Mouse (Mus musculus) midbrain, embryonic 14.5 days (tissue): Measurements from ENCODE around the gene Rhbdl3. TPM values are rescaled to one million over a fixed set of nuclear protein-coding genes. Genes with fewer than 3 reads are reported as not detected.

Experiments used
- ATAC-seq: fragments of 200-750 bp; cut with Nextera tagmentation; 2 replicates; pipeline ENCODE4 v1.8.0; 2017; ENCODE audit warnings: moderate number of reproducible peaks, moderate library complexity; ENCODE audit not compliant: low FRiP score, low TSS enrichment
- DNase-seq: peaks from one replicate; pipeline ENCODE4 v3.0.0-alpha.2; 2015
- H3K27ac ChIP-seq: fragments of 300-500 bp; sonication (generic); replicated peaks from 2 replicates; pipeline ENCODE4 v1.5.1; 2014; ENCODE audit warnings: mild to moderate bottlenecking, low read depth, low read length, moderate library complexity
- H3K27me3 ChIP-seq: fragments of 300-500 bp; sonication (generic); 2 replicates; pipeline ENCODE4 v1.6.1; 2014; ENCODE audit warnings: low read length, control low read depth, mixed read lengths; ENCODE audit not compliant: control insufficient read depth, insufficient read depth
- H3K36me3 ChIP-seq: fragments of 300-500 bp; sonication (generic); 2 replicates; pipeline ENCODE4 v1.6.1; 2014; ENCODE audit warnings: low read length, control low read depth; ENCODE audit not compliant: control insufficient read depth, insufficient read depth
- H3K4me1 ChIP-seq: fragments of 300-500 bp; sonication (generic); 2 replicates; pipeline ENCODE4 v1.6.1; 2014; ENCODE audit warnings: mild to moderate bottlenecking, antibody characterized with exemption, low read length, control low read depth; ENCODE audit not compliant: control insufficient read depth, insufficient read depth
- H3K4me2 ChIP-seq: fragments of 300-500 bp; sonication (generic); 2 replicates; pipeline ENCODE4 v1.6.1; 2014; ENCODE audit warnings: mild to moderate bottlenecking, low read length, moderate library complexity
- H3K4me3 ChIP-seq: fragments of 300-500 bp; sonication (generic); replicated peaks from 2 replicates; pipeline ENCODE4 v1.5.1; 2014; ENCODE audit warnings: low read depth, low read length
- H3K9ac ChIP-seq: fragments of 300-500 bp; sonication (generic); replicated peaks from 2 replicates; pipeline ENCODE4 v1.6.1; 2014; ENCODE audit warnings: mild to moderate bottlenecking, low read length, moderate library complexity
- H3K9me3 ChIP-seq: fragments of 300-500 bp; sonication (generic); 2 replicates; pipeline ENCODE4 v1.6.1; 2016; ENCODE audit warnings: low read length, control low read depth, mixed read lengths; ENCODE audit not compliant: control insufficient read depth
- WGBS: fragments of 180-500 bp; shearing (Covaris S2); extraction: QIAGEN DNeasy Blood & Tissue Kit; methylation state at CpG from one replicate; pipeline ENCODE4 v1.1.7; 2014; 5-methylcytosine and 5-hydroxymethylcytosine counted together
- polyA plus RNA-seq: library from polyadenylated mRNA; unstranded; fragments of >200 nt; fragmentation: Nextera tagmentation; extraction: Ambion mirVana; gene quantifications from 2 replicates; pipeline ENCODE4 v1.2.1, GENCODE M21; 2014

Gene Rhbdl3
- polyA plus RNA-seq, 1 experiment from 2014 or later: 12.2 TPM

DNA sequence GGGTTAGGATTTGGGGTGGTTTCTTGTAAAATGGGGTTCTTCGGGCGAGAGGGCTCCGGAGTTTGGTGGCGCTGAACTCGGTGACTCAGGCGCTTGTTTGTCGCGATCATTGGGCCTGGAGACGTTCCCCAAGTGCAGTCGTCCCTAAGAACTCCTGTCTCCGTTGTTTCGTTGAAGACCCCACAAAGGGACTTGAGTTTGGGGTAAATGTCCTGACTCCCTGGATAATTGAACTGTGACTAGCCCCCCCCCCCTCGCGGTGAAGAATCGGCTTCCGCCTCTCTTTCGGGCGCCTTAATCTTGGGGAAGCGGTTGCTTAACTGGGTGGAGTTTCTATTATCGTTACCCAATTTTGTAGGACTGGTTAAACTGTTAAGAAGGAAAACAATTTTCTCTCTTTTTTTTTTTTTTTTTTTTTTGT, 82.9 kb downstream of the Rhbdl3 start:
- Histone ChIP-seq H3K9me3 (no peaks in the 10 kb centered on the region), H3K4me1 (peaks cover 36% of the 10 kb centered on the region), H3K27ac (peak overlapping the region; percentile 84), H3K4me3 (peak overlapping the region; percentile 88), H3K9ac (peak overlapping the region; percentile 89), H3K4me2 (peak overlapping the region; percentile 68), H3K36me3 (peaks cover 18% of the 10 kb centered on the region), H3K27me3 (no peaks in the 10 kb centered on the region)
- ATAC-seq (0 out of 2 replicates have a peak, but pooled peaks have one; percentile 20), DNase-seq (peak; percentile 59)
- WGBS: under 1% methylated on average over 20 of the region's 20 CpGs

DNA sequence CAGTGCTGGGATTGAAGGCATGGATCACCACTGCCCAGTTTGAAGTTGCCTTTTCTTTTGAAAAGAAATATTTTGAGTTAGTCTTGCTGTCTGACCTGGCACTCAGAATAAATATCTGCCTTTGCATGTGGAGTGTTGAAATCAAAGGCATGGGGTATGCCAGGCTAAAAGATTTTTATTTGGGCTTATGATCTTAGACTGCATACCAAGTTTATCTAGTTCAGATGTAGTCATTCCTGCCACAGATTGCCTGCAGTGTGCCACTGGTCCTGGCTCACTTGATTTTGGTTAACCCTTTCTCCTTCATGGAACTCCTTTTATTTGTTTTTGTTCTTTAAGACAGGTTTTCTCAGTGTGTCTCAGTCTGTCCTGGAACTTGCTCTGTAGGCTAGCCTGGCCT, 83.7 kb downstream of the Rhbdl3 start:
- Histone ChIP-seq H3K27me3 (no peaks in the 10 kb centered on the region), H3K9ac (peak overlapping the region; percentile 42), H3K4me3 (peak overlapping the region; percentile 88), H3K4me2 (peak overlapping the region; percentile 68), H3K36me3 (peaks cover 24% of the 10 kb centered on the region), H3K9me3 (no peaks in the 10 kb centered on the region), H3K4me1 (peaks cover 36% of the 10 kb centered on the region), H3K27ac (no peak overlapping the region)
- DNase-seq (no peak), ATAC-seq (no peak)

DNA sequence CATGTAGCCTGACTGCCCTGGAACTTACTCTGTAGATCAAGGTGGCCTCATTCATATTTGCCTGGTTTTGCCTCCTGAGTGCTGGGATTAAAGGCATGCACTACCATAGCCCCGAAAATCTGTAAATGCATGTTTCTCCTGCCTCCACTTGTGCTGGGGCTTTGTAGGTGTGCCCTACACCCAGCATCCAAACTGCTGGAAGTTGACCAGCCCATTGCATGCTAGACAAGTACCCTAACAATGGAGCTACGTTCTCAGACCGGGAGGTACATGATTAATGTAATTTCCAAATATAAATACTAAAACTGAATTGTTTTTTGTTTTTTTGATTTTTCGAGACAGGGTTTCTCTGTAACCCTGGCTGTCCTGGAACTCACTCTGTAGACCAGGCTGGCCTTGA, 84.3 kb downstream of the Rhbdl3 start:
- peaks cover 30% of the 10 kb centered on the region for H3K36me3 ChIP-seq
- DNase-seq: no peak
- peak overlapping the region; percentile 88 for H3K4me3 ChIP-seq
- WGBS: 53% methylated on average over 4 of the region's 4 CpGs
- H3K4me2 ChIP-seq: peak overlapping the region; percentile 68
- no peak overlapping the region for H3K27ac ChIP-seq
- peaks cover 36% of the 10 kb centered on the region for H3K4me1 ChIP-seq
- no peaks in the 10 kb centered on the region for H3K9me3 ChIP-seq
- H3K27me3 ChIP-seq: no peaks in the 10 kb centered on the region
- peak overlapping the region; percentile 42 for H3K9ac ChIP-seq
- ATAC-seq: no peak

DNA sequence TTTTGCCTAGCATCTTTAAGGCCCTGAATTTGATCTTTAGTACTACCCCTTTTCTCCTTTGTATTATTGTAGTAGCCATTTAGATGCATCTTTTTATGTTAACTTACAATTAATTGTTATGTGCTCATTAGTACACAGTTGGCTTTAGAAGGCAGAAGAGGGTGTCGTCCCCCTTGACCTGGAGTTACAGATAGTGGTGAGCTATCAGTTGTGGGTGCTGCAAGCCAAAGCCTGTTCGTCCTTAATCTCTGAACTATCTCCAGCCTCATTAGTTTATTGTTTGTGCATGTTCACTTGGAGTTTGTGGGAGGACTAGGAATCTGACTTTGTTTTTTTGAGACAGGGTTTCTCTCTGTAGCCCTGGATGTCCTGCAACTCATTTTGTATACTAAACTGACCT, 86.1 kb downstream of the Rhbdl3 start:
- WGBS: 77% methylated on average over 2 of the region's 2 CpGs
- H3K9ac ChIP-seq: no peak overlapping the region
- peaks cover 36% of the 10 kb centered on the region for H3K4me1 ChIP-seq
- DNase-seq (no peak), ATAC-seq (no peak)
- 0 out of 2 replicates have a peak overlapping the region, but pooled peaks have one; percentile 88 for H3K4me3 ChIP-seq
- H3K9me3 ChIP-seq: no peaks in the 10 kb centered on the region
- H3K36me3 ChIP-seq: peaks cover 42% of the 10 kb centered on the region
- peak overlapping the region; percentile 68 for H3K4me2 ChIP-seq
- H3K27ac ChIP-seq: no peak overlapping the region
- no peaks in the 10 kb centered on the region for H3K27me3 ChIP-seq

DNA sequence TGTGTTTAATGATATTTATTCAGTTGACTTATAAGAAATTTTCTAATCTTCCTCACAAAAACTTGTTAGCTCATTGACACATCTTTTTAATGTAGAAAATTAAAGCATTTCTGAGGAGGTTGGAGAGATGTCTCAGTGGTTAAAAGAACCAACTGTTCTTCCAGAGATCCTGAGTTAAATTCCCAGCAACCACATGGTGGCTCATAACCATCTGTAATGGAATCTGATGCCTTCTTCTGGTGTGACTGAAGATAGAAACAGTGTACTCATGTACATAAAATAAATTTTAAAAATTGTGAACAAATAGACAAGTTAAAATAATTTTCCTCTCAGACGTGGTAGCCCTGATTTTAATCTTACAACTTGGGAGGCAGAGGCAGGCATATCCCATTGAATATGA, 89.2 kb downstream of the Rhbdl3 start:
- no peaks in the 10 kb centered on the region for H3K27me3 ChIP-seq
- WGBS: 89% methylated on average over 1 of the region's 1 CpGs
- H3K4me3 ChIP-seq: no peak overlapping the region
- H3K36me3 ChIP-seq: peaks cover 63% of the 10 kb centered on the region
- peaks cover 26% of the 10 kb centered on the region for H3K4me1 ChIP-seq
- ATAC-seq (no peak), DNase-seq (no peak)
- H3K27ac ChIP-seq: no peak overlapping the region
- no peak overlapping the region for H3K9ac ChIP-seq
- H3K4me2 ChIP-seq: no peak overlapping the region
- H3K9me3 ChIP-seq: no peaks in the 10 kb centered on the region

DNA sequence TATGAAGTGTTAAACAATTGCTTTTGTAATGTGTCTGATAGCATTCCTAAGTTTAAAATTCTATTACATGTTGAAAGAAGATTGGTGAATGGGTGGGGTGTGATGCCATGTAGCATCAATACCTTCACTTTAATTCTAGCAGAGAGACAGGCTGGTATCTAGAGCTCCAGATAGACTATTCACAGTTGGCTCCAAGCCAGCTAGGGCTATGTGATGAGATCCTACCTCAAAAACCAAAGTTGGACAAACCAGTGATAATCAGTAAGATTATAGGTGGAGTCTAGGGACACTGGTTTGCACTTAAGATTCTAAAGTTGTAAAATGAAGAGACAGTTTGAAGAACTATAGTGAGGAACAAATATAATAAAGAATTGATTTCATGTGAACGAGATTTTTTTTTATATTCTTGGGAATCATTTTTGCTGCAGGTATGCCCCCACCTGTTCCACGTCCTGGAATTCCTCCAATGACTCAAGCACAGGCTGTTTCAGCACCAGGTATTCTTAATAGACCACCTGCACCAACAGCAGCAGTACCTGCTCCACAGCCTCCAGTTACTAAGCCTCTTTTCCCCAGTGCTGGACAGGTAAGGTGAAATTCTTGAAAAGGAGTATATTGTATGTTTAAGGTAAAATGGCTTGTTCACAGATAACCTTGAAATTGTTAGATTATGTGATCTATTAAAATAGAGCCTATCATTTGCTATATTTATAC, 90.9 kb downstream of the Rhbdl3 start:
- Histone ChIP-seq H3K27ac (no peak overlapping the region), H3K4me2 (no peak overlapping the region), H3K27me3 (no peaks in the 10 kb centered on the region), H3K36me3 (peaks cover 76% of the 10 kb centered on the region), H3K4me3 (no peak overlapping the region), H3K9me3 (no peaks in the 10 kb centered on the region), H3K9ac (no peak overlapping the region), H3K4me1 (peaks cover 9% of the 10 kb centered on the region)
- ATAC-seq (no peak), DNase-seq (no peak)
- 97% methylated on average over 2 of the region's 2 CpGs for WGBS

DNA sequence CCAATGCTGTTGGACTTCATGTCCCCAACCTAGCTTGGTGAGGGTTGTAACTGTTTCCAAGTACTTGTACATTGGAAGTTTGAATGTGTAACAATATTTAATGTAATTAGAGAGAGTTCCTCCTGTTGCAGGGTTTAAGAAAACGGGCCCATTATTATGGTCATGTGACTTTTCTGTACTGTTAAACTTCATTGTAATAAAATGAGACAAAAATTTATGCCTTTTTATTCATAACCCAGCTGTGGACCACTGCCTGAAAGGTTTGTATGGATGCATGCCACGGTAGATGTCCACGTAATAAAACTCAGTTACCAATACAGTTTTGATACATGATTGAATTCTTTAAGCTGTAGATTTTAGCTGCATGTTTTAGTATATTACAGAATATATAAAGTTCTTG, 95.2 kb downstream of the Rhbdl3 start:
- H3K9ac ChIP-seq: no peak overlapping the region
- H3K27ac ChIP-seq: no peak overlapping the region

DNA sequence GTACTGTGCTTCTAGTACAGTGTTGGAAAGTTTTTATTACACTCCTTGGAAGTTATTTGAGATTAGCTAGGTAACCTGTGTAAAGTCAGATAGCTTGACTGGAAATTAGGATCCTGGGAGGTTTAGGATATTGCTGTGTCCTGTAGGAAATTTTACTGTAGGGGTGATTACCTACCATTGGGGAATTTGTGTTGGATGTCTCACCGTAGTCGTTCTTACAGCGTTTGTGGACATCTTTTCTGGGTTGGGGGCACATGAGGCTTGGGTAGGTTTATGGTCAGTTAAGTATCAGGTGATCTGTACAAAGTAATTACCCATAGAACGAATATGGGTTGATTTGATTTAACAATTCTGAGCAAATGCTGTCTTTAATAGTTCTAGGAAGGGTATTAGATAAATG, 95.9 kb downstream of the Rhbdl3 start:
- DNase-seq: no peak
- 97% methylated on average over 4 of the region's 4 CpGs for WGBS
- ATAC-seq: no peak
- Histone ChIP-seq H3K9me3 (no peaks in the 10 kb centered on the region), H3K27me3 (no peaks in the 10 kb centered on the region), H3K27ac (no peak overlapping the region), H3K4me1 (no peaks in the 10 kb centered on the region), H3K9ac (no peak overlapping the region), H3K36me3 (peaks cover 81% of the 10 kb centered on the region), H3K4me2 (no peak overlapping the region), H3K4me3 (no peak overlapping the region)

More for the DNA sequence above, 95.2 kb downstream of the Rhbdl3 start:
- no peak for DNase-seq
- no peak overlapping the region for H3K4me2 ChIP-seq
- H3K36me3 ChIP-seq: peaks cover 83% of the 10 kb centered on the region
- no peaks in the 10 kb centered on the region for H3K27me3 ChIP-seq
- H3K4me1 ChIP-seq: no peaks in the 10 kb centered on the region
- 96% methylated on average over 3 of the region's 3 CpGs for WGBS
- H3K4me3 ChIP-seq: no peak overlapping the region
- no peaks in the 10 kb centered on the region for H3K9me3 ChIP-seq
- no peak for ATAC-seq
